Mouse (Mus musculus) c-Kit-positive CD71-positive TER-119-positive erythroid progenitor cells, embryonic 14.5 days (primary cell): ENCODE data around the gene Snrnp70.
"Not testable (repeated sequence)": the region's sequence is repeated elsewhere in the genome, so short reads cannot be mapped to it uniquely, and the experiment has no call there.

ENCODE experiments used
- DNase-seq: peaks from one replicate; pipeline ENCODE4 v3.0.0-alpha.2; 2013; ENCODE audit warnings: low spot score

Snrnp70 gene

DNA sequence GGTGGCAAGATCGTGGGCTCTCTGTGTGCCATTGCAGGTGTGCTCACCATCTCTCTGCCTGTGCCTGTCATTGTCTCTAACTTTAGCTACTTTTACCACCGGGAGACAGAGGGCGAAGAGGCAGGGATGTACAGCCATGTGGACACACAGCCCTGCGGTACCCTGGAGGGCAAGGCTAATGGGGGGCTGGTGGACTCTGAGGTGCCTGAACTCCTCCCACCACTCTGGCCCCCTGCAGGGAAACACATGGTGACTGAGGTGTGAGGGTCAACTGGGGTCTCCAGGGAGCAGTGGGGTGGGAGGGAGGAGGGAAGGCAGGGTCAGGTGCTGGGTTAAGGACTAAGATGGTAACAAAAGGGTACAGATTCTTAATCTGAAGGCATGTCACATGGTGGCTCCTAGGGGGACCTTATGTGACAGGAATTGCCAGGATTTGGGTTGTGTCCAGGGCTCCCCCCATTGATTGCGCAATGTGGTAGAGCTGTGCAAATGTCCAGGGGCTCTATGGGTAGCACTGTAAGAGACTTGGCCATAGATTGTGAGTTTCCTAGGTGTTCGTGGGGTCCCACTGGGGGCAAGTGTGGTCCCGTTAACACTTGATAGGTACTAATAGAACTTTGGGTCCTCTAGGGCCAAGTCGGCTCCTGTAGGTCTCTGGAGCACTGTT, 14.1 kb upstream of the Snrnp70 start:
- DNase-seq = no peak

GRCm38 (mm10) chr7:45408949-45409348, 13.4 kb upstream of the Snrnp70 start:
- DNase-seq = no peak

- DNase-seq = no peak
These were observed 12.8 kb upstream of the Snrnp70 start for GRCm38 (mm10) chr7:45408351-45408750.

- no peak for DNase-seq
These were observed 12.3 kb upstream of the Snrnp70 start for GRCm38 (mm10) chr7:45407836-45408235.

DNA sequence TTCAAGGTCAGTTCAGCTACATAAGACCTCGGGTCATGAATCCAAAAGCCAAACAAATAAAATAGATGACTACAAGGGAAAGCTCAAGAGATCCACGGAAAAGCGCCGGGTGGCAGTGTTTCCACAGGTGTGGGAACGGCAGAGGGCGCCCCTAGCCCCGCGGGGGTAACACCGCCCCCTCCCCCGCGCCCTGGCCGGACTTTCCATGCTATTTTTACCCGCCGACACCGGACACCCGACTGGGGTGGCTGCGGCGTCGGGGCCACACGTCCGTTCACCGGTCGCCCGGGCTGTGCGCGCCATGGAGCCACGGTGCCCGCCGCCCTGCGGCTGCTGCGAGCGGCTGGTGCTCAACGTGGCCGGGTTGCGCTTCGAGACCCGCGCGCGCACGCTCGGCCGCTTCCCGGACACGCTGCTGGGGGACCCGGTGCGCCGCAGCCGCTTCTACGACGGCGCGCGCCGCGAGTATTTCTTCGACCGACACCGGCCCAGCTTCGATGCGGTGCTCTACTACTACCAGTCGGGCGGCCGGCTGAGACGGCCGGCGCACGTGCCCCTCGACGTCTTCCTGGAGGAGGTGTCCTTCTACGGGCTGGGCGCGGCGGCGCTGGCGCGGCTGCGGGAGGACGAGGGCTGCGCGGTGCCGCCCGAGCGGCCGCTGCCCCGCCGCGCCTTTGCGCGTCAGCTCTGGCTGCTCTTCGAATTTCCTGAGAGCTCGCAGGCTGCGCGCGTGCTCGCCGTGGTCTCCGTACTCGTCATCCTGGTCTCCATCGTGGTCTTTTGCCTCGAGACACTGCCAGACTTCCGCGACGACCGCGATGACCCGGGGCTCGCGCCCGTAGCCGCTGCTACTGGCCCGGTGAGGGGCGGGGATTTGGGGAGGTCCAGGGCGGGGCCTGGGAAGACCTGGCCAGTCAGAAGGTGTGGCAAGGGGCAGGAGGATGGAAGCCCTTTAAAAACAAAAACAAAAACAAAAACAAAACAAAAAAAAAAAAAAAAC, 10.9 kb upstream of the Snrnp70 start:
- DNase-seq = no peak

DNA sequence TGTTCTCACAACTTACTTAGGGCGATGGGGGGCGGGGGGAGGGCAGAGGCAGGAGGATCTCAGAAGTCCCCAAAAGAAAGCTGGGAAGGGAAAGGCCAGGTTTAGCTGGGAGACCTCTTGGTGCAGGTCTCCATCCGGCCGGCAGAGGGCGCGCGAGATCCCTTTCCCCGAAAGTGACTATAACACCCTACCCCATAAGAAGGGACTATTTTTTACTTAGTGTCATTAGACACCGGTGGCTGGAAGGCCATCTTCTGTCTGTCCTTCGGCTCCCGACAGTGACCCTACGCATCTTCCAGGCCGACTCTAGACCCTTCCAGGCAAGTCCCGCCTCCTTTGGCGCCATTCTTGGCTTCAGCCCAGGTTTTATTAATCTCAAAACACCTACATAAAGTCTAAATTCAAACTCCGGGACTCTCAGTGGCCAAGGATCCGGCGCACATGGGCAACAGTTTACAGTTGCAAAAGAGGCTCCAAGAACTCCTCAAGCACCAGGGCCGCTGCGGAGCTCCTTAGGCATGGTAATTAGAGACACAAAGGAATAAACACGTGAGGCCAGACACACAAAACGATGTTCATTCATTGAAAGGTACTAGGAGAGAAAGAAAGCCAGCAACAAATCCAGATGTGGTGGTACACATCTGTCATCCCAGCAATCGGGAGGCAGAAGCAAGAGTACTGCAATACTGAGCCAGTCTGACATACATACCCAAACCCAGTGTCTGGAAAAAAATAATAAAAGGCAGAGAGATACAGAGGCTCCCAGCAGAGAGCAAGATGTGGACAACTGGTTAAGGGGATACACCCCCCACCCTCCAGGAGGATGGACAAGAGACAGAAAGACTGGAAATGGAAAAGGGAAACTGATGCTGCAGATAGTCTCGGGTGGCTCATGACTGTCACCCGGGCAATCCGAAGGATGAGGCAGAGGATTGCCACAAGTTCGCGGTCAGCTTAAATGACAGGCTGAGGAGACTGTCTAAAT, 9.8 kb upstream of the Snrnp70 start, which contains the start of gene Kcna7:
Gene Kcna7, plus strand, starts transcription at position 563 of the 985 bp plus-strand sequence.
- DNase-seq = peak; percentile 35

GRCm38 (mm10) chr7:45403532-45404261, 8.2 kb upstream of the Snrnp70 start:
- DNase-seq = peak; percentile 64

- no peak for DNase-seq
These were observed 6.1 kb upstream of the Snrnp70 start for GRCm38 (mm10) chr7:45401521-45402085.

DNA sequence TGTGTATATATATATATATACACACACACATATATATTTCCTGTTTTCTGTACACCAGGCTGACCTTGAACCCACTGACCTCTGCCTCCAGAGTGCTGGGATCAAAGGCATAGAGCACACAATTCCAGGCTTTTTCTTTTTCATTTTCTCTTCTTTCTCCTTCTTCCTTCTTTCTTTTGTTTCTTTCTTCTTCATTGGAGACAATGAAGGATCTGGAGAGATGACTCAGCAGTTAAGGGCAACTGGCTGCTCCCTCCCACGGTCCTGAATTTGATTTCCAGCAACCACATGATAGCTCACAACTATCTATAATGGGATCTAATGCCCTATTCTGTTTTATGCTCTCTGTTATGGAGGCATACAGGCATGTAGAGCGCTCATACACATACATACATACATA, 1.2 kb upstream of the Snrnp70 start:
- DNase-seq = no peak

GRCm38 (mm10) chr7:45396337-45396775, 814 bp upstream of the Snrnp70 start:
- not testable (repeated sequence) for DNase-seq

DNA sequence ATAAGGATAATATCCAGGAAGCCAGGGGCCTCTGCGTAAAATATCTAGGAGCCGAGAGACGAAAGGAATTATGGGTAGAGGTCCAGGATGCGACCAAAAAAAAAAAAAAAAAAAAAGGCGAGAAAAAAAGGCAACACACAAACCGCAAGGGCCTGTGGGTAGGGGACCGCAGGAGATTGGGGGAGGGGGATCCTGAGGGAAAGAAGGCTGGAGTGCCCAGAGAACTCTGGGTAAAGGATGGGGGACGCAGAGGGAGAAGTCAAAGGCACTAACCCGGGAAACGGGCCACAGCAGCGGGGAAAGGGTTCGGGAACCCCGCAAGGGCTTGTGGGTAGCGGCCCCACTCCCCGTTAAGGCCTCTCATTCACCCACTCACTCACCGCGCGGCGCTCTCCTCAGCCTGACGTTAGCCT, 407 bp downstream of the Snrnp70 start:
- DNase-seq = no peak

DNA sequence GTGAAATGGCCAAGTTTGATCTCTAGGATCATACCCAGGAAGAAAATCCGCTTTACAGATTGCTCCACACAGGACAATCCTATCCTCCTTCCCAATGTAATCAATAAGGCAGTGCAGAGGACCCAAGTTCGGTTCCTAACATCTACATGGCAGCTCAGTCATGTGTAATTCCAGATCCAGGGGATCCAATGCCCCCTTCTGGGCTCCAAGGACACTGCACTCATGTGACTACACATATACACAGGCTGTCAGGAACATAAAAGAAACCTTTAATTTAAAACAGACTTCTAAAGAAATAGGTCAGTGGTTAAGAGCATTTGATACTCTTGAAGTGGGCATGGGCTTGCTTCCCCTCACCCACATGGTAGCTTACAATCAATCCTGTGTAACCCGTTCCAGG, 9.5 kb downstream of the Snrnp70 start:
- no peak for DNase-seq

GRCm38 (mm10) chr7:45376057-45376456, 19.5 kb downstream of the Snrnp70 start:
- no peak for DNase-seq

DNA sequence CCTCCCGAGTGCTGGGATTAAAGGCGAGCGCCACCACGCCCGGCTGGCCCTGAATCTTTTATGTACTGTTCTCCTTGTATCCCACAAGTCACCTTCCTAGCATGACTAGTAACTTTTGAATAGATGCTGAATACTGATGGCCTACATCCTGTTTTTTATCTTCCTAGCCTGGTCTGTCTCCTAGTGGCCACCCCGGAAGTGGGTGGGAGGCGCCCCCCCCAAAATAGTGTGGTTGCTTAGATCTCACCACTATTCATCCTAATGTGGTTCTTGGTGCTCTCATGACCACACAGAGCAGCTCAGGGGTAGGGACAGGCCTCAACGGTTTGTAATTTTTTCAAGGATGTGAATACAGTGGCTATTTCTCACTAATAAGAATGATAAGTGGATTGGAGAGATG, 20.9 kb downstream of the Snrnp70 start:
- DNase-seq = no peak

- no peak for DNase-seq
These were observed 23.2 kb downstream of the Snrnp70 start for GRCm38 (mm10) chr7:45372371-45372770.

GRCm38 (mm10) chr7:45370475-45371311, 24.8 kb downstream of the Snrnp70 start, which contains the start of gene Lin7b:
TSS of gene Lin7b (minus strand) at chr7:45370583.
- DNase-seq = peak; percentile 82

DNA sequence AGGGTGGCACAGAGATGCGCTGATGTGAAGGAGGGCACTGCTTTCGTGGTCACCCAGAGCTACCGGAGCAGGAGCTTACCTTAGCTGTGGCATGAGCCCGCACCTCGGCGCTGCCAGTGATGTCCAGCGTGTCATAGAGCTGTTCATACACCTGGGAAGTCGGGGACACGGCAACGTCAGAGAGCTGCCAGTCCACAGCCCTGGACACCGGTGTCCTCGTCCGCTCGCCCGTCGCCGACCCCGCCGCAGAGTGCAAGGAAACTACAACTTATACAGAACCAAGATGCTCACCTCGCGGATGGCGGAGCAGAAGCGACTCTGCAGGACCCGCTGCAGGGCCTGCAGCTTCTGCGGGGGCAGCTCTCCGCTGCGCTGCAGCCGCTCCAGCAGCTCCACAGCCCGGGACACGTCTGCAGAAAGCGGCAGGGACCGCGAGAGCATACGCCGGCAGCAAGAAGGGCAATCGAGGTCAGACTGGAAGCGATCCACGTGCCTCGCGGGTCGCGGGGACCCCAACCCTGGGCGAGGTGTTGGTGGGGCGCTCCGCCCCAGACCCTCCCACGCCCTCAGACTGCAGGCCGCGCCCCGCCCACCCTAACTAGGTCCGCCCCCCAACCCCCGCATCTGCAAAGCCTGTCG, 25.6 kb downstream of the Snrnp70 start:
- no peak for DNase-seq

DNA sequence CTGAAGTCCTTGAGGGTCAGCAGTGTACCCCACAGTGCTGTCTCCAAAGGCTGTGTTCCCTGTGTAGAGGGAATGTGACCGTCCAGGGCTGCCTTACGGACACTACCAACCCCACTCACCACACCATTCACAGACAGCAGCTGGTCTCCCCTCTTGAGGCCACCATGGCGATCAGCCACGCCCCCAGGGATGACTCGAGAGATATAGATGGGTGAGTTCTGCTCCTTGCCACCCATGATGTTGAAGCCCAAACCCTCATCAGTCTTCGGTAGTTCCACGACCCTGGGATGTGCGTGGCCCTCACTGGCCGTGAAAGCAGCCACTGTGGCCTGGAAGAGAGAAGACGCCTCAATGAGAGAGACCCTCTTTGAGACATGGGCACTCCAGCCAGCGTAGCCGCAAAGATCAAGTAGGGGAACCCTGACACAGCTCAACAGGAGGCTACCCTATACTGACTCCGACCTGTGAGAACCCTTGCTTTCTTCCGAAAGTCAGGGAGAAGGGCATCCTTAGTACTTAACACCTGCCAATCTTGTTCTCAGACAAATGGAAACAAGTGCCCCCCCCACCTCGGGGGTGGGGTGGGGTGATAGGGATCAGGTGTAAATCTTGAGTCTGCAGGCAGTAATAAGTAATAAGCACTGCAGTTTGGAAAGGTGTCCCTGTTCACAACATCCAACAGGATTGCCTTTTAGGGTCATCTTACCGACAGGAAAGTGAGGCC, 26.4 kb downstream of the Snrnp70 start:
- no peak for DNase-seq
